Comparison of ENCODE assay signal across 17 mouse cellular contexts in the genomic region with DNA sequence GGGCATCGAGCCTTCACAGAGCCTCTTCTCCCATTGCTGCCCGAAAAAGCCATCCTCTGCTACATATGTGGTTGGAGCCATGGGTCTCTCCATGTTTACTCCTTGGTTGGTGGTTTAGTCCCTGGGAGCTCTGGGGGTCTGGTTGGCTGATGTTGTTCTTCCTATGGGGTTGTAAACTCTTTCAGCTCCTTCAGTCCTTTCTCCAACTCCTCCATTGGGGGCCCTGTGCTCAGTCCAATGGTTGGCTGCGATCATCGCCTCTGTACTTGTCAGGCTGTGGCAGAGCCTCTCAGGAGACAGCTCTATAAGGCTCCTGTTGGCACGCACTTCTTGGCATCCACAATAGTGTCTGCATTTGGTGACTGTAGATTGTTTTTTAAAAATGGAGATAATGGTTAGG.
"Had no signal": no experiment of that assay in that cellular context is flagged by ENCODE, and none has a peak within 500 bp of the region (broad histone marks: within the 10 kb centered on the region; RNA-seq: fewer than 3 reads in every experiment).

No protein-coding gene starts in this region.

- ATAC-seq: liver, postnatal 0 days; lung, postnatal 0 days had no signal

- DNase-seq: liver, postnatal 0 days; lung, adult 2 months; lung, postnatal 14 days; lung, postnatal 36 days; midbrain, embryonic 14.5 days; right cerebral cortex, postnatal 14 days; thymus, adult 2 months; thymus, postnatal 25 days; thymus, postnatal 4 days had no signal

- H3K27me3 ChIP-seq: lung, embryonic 15.5 days; megakaryocyte, embryonic 14.5 days; midbrain, embryonic 12.5 days; neural tube, embryonic 12.5 days; stomach, embryonic 15.5 days had no signal

- H3K4me3 ChIP-seq: lung, embryonic 15.5 days; megakaryocyte, embryonic 14.5 days; midbrain, embryonic 12.5 days; neural tube, embryonic 12.5 days; stomach, embryonic 15.5 days had no signal

- H3K36me3 ChIP-seq: stomach, embryonic 15.5 days had no signal

- H3K27ac ChIP-seq: lung, embryonic 15.5 days; macrophage; midbrain, embryonic 12.5 days; neural tube, embryonic 12.5 days; stomach, embryonic 15.5 days; stomach, postnatal 0 days had no signal

- H3K9me3 ChIP-seq: lung, embryonic 15.5 days; megakaryocyte, embryonic 14.5 days; midbrain, embryonic 12.5 days; neural tube, embryonic 12.5 days; stomach, embryonic 15.5 days had no signal

- H3K4me1 ChIP-seq: lung, embryonic 15.5 days; megakaryocyte, embryonic 14.5 days; midbrain, embryonic 12.5 days; neural tube, embryonic 12.5 days; stomach, embryonic 15.5 days had no signal

- H3K4me2 ChIP-seq: lung, embryonic 15.5 days; midbrain, embryonic 12.5 days; neural tube, embryonic 12.5 days; stomach, embryonic 15.5 days had no signal

- H3K9ac ChIP-seq: liver, postnatal 0 days; lung, embryonic 15.5 days; midbrain, embryonic 12.5 days; neural tube, embryonic 12.5 days; stomach, embryonic 15.5 days had no signal
